Mouse (Mus musculus) CH12.LX (cell line): ENCODE measurements at regions not wholly inside any gene's neighbourhood (a gene's known extent, or its start where the extent isn't known, plus 50 kb on each side); places are given as distances from the start of the nearest gene placed in this dataset.

Experiments
- DNase-seq: peaks from one replicate; pipeline ENCODE4 v3.0.0-alpha.2; 2013; ENCODE audit errors: extremely low read depth
- H3K27ac ChIP-seq: 2 replicates; pipeline ENCODE4 v1.5.1; 2012; ENCODE audit warnings: low read depth, mild to moderate bottlenecking, control low read depth, moderate library complexity; ENCODE audit not compliant: insufficient read depth
- H3K27me3 ChIP-seq: replicated peaks from 2 replicates; pipeline ENCODE3; 2012; ENCODE audit warnings: inconsistent platforms
- H3K36me3 ChIP-seq, 2 experiments: replicated peaks in 1 of 2; 2 replicates each; pipeline versions ENCODE3 to v1.6.1; 2012; ENCODE audit warnings: inconsistent platforms in 1 of 2, low read length in 1 of 2, mild to moderate bottlenecking in 1 of 2, mixed read lengths in 1 of 2, moderate library complexity in 1 of 2; ENCODE audit not compliant: control insufficient read depth in 1 of 2, insufficient read depth in 1 of 2
- H3K4me1 ChIP-seq, 2 experiments: 2 replicates each; pipeline ENCODE4 v1.6.1; 2012; ENCODE audit warnings: inconsistent platforms in 1 of 2, moderate library complexity in 1 of 2; ENCODE audit not compliant: insufficient read depth in 2 of 2, control insufficient read depth in 1 of 2
- H3K4me2 ChIP-seq: 2 replicates; pipeline ENCODE4 v1.6.1; 2012; ENCODE audit warnings: low read depth, mild to moderate bottlenecking, control low read depth; ENCODE audit not compliant: poor library complexity, insufficient read depth, severe bottlenecking
- H3K4me3 ChIP-seq, 3 experiments: fragments of 150-350 bp in 1 of 3; sonication (generic) in 1 of 3; replicated peaks in 1 of 3; 2 replicates each; pipeline versions ENCODE3 to v1.5.1; 2011 to 2012; ENCODE audit warnings: low read depth in 2 of 3, low read length in 2 of 3, mild to moderate bottlenecking in 2 of 3, moderate library complexity in 2 of 3, control low read depth in 1 of 3, improper control_type of control experiment in 1 of 3, inconsistent platforms in 1 of 3, mixed read lengths in 1 of 3; ENCODE audit not compliant: poor library complexity in 1 of 3
- H3K79me2 ChIP-seq: replicated peaks from 2 replicates; pipeline ENCODE4 v1.6.1; 2012; ENCODE audit warnings: mild to moderate bottlenecking, moderate library complexity; ENCODE audit not compliant: control insufficient read depth, poor library complexity, insufficient read depth, severe bottlenecking; ENCODE audit errors: extremely low read depth
- H3K9ac ChIP-seq: 2 replicates; pipeline ENCODE4 v1.6.1; 2012; ENCODE audit warnings: low read depth, mild to moderate bottlenecking, control low read depth, moderate library complexity; ENCODE audit not compliant: insufficient read depth
- H3K9me3 ChIP-seq: replicated peaks from 2 replicates; pipeline ENCODE3; 2012; ENCODE audit warnings: low read length, inconsistent platforms, mixed read lengths
- BHLHE40 ChIP-seq: IDR thresholded peaks from 2 replicates; pipeline ENCODE4 v1.6.1; 2011; ENCODE audit warnings: mild to moderate bottlenecking, low read depth, low read length, improper control_type of control experiment
- CHD1 ChIP-seq: IDR thresholded peaks from 2 replicates; pipeline ENCODE4 v1.6.1; 2012; ENCODE audit warnings: low read depth, low read length, improper control_type of control experiment, inconsistent platforms
- CHD2 ChIP-seq: IDR thresholded peaks from 2 replicates; pipeline ENCODE4 v1.6.1; 2011; ENCODE audit warnings: low read length, improper control_type of control experiment
- CTCF ChIP-seq, 2 experiments: IDR thresholded peaks in 1 of 2; conservative IDR thresholded peaks in 1 of 2; 2 replicates each; pipeline ENCODE4 v1.5.1; 2011 to 2012; ENCODE audit warnings: low read depth in 2 of 2, low read length in 2 of 2, improper control_type of control experiment in 1 of 2, inconsistent platforms in 1 of 2, mild to moderate bottlenecking in 1 of 2, moderate library complexity in 1 of 2
- E2F4 ChIP-seq: IDR thresholded peaks from 2 replicates; pipeline ENCODE4 v1.6.1; 2011; ENCODE audit warnings: low read depth, low read length, improper control_type of control experiment; ENCODE audit not compliant: insufficient replicate concordance
- ELF1 ChIP-seq: IDR thresholded peaks from 2 replicates; pipeline ENCODE4 v1.6.1; 2014; ENCODE audit warnings: low read depth, mild to moderate bottlenecking, inconsistent platforms, low read length, improper control_type of control experiment
- EP300 ChIP-seq: IDR thresholded peaks from 2 replicates; pipeline ENCODE4 v1.6.1; 2011; ENCODE audit warnings: low read length, improper control_type of control experiment
- ETS1 ChIP-seq: conservative IDR thresholded peaks from 2 replicates; pipeline ENCODE4 v1.6.1; 2012; ENCODE audit warnings: low read depth, mild to moderate bottlenecking, inconsistent platforms, low read length, improper control_type of control experiment, moderate library complexity
- GABPA ChIP-seq: IDR thresholded peaks from 2 replicates; pipeline ENCODE4 v1.6.1; 2012; ENCODE audit warnings: low read depth, low read length, improper control_type of control experiment, inconsistent platforms; ENCODE audit not compliant: insufficient replicate concordance
- HCFC1 ChIP-seq: IDR thresholded peaks from 2 replicates; pipeline ENCODE4 v1.6.1; 2012; ENCODE audit warnings: low read depth, mild to moderate bottlenecking, inconsistent platforms, low read length, improper control_type of control experiment
- JUN ChIP-seq: IDR thresholded peaks from 2 replicates; pipeline ENCODE4 v1.6.1; 2011; ENCODE audit warnings: low read depth, mild to moderate bottlenecking, low read length, improper control_type of control experiment, moderate library complexity; ENCODE audit not compliant: insufficient read depth
- JUND ChIP-seq: conservative IDR thresholded peaks from 2 replicates; pipeline ENCODE4 v1.6.1; 2011; ENCODE audit warnings: low read depth, low read length, improper control_type of control experiment
- KAT2A ChIP-seq: IDR thresholded peaks from 2 replicates; pipeline ENCODE4 v1.6.1; 2012; ENCODE audit warnings: low read length, improper control_type of control experiment, inconsistent platforms; ENCODE audit not compliant: insufficient replicate concordance
- MAFK ChIP-seq: IDR thresholded peaks from 2 replicates; pipeline ENCODE4 v1.6.1; 2011; ENCODE audit warnings: low read length, improper control_type of control experiment; ENCODE audit not compliant: insufficient replicate concordance
- MAX ChIP-seq: IDR thresholded peaks from 2 replicates; pipeline ENCODE4 v1.6.1; 2011; ENCODE audit warnings: low read length, improper control_type of control experiment
- MAZ ChIP-seq: IDR thresholded peaks from 2 replicates; pipeline ENCODE4 v1.6.1; 2012; ENCODE audit warnings: low read depth, mild to moderate bottlenecking, inconsistent platforms, low read length, improper control_type of control experiment, moderate library complexity
- MEF2A ChIP-seq: IDR thresholded peaks from 2 replicates; pipeline ENCODE4 v1.6.1; 2014; ENCODE audit warnings: low read depth, mild to moderate bottlenecking, inconsistent platforms, low read length, improper control_type of control experiment, borderline replicate concordance
- MXI1 ChIP-seq: IDR thresholded peaks from 2 replicates; pipeline ENCODE4 v1.6.1; 2011; ENCODE audit warnings: mild to moderate bottlenecking, low read depth, low read length, improper control_type of control experiment
- MYC ChIP-seq: IDR thresholded peaks from 2 replicates; pipeline ENCODE4 v1.6.1; 2011; ENCODE audit warnings: low read depth, mild to moderate bottlenecking, improper control_type of control experiment, low read length
- NELFE ChIP-seq: IDR thresholded peaks from 2 replicates; pipeline ENCODE4 v1.6.1; 2011; ENCODE audit warnings: low read depth, low read length, improper control_type of control experiment
- NRF1 ChIP-seq: IDR thresholded peaks from 2 replicates; pipeline ENCODE4 v1.6.1; 2014; ENCODE audit warnings: low read depth, mild to moderate bottlenecking, inconsistent platforms, low read length, improper control_type of control experiment, moderate library complexity
- PAX5 ChIP-seq: IDR thresholded peaks from 2 replicates; pipeline ENCODE4 v1.6.1; 2012; ENCODE audit warnings: low read length, inconsistent platforms, mixed read lengths
- POLR2A ChIP-seq: IDR thresholded peaks from 2 replicates; pipeline ENCODE4 v1.6.1; 2011; ENCODE audit warnings: low read depth, mild to moderate bottlenecking, improper control_type of control experiment, low read length
- POLR2AphosphoS2 ChIP-seq: IDR thresholded peaks from 2 replicates; pipeline ENCODE4 v1.6.1; 2011; ENCODE audit warnings: low read depth, low read length, improper control_type of control experiment
- RAD21 ChIP-seq: IDR thresholded peaks from 2 replicates; pipeline ENCODE4 v1.6.1; 2011; ENCODE audit warnings: low read depth, mild to moderate bottlenecking, low read length, improper control_type of control experiment, moderate library complexity
- SIN3A ChIP-seq: IDR thresholded peaks from 2 replicates; pipeline ENCODE4 v1.6.1; 2012; ENCODE audit warnings: low read length, improper control_type of control experiment, inconsistent platforms
- SMC3 ChIP-seq: IDR thresholded peaks from 2 replicates; pipeline ENCODE4 v1.6.1; 2011; ENCODE audit warnings: low read depth, low read length, improper control_type of control experiment
- TBP ChIP-seq: conservative IDR thresholded peaks from 2 replicates; pipeline ENCODE4 v1.6.1; 2011; ENCODE audit warnings: low read depth, low read length, improper control_type of control experiment
- TCF12 ChIP-seq: IDR thresholded peaks from 2 replicates; pipeline ENCODE4 v1.6.1; 2014; ENCODE audit warnings: low read depth, mild to moderate bottlenecking, inconsistent platforms, low read length, improper control_type of control experiment
- UBTF ChIP-seq: IDR thresholded peaks from 2 replicates; pipeline ENCODE4 v1.6.1; 2012; ENCODE audit warnings: low read depth, mild to moderate bottlenecking, inconsistent platforms, low read length, improper control_type of control experiment, moderate library complexity
- USF1 ChIP-seq: IDR thresholded peaks from 2 replicates; pipeline ENCODE4 v1.6.1; 2014; ENCODE audit warnings: low read depth, mild to moderate bottlenecking, inconsistent platforms, low read length, improper control_type of control experiment
- USF2 ChIP-seq: conservative IDR thresholded peaks from 2 replicates; pipeline ENCODE4 v1.6.1; 2011; ENCODE audit warnings: low read depth, low read length, improper control_type of control experiment
- ZC3H11A ChIP-seq: IDR thresholded peaks from 2 replicates; pipeline ENCODE4 v1.6.1; 2012; ENCODE audit warnings: low read depth, mild to moderate bottlenecking, inconsistent platforms, low read length, improper control_type of control experiment
- ZKSCAN1 ChIP-seq: IDR thresholded peaks from 2 replicates; pipeline ENCODE4 v1.6.1; 2012; ENCODE audit warnings: low read depth, inconsistent platforms, low read length, improper control_type of control experiment, borderline replicate concordance
- ZMIZ1 ChIP-seq: IDR thresholded peaks from 2 replicates; pipeline ENCODE4 v1.6.1; 2012; ENCODE audit warnings: low read depth, mild to moderate bottlenecking, inconsistent platforms, low read length, improper control_type of control experiment
- ZNF384 ChIP-seq: IDR thresholded peaks from 2 replicates; pipeline ENCODE4 v1.6.1; 2012; ENCODE audit warnings: low read depth, low read length, improper control_type of control experiment, inconsistent platforms
- dilution Hi-C: fragments of 300-500 bp; cut with MboI; formaldehyde crosslinking; loops from 2 replicates; pipeline ENCODE4 v1.14.3; 2020; ENCODE audit warnings: low sequenced_read_pairs; ENCODE audit not compliant: extremely low pct_unique_long_range_greater_than_20kb, extremely low pct_ligation_motif_present
- in situ Hi-C: fragments of 300-500 bp; cut with MboI; formaldehyde crosslinking; loops from 3 replicates; pipeline ENCODE4 v1.14.3; 2019; ENCODE audit warnings: low sequenced_read_pairs, low pct_ligation_motif_present, low pct_unique_long_range_greater_than_20kb, mixed read lengths

DNA sequence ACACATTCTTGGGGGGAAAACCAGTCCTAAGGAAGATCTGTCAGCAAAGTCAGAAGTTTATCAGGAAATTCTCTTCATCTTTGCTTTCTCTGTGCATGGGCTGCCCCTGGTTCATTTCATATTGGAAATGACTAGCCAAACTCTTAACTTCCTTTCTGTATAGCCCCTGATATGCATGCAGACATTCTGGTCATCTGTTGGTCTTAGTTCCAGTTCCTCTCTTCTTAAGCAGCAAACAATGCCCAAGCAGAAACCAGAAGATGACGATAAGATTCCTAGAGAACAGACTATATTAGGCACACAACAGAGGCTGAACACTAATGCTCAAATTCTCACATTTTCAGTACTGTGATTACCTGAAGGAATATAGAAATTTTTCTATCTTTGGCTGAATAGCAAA is 176.0 kb downstream of the Arl4a start (continued):
- TF ChIP-seq USF2 (no peak), GABPA (no peak), SMC3 (no peak), MEF2A (peak; percentile 96), KAT2A (no peak), EP300 (peak; percentile 98), TCF12 (peak; percentile 88)

DNA sequence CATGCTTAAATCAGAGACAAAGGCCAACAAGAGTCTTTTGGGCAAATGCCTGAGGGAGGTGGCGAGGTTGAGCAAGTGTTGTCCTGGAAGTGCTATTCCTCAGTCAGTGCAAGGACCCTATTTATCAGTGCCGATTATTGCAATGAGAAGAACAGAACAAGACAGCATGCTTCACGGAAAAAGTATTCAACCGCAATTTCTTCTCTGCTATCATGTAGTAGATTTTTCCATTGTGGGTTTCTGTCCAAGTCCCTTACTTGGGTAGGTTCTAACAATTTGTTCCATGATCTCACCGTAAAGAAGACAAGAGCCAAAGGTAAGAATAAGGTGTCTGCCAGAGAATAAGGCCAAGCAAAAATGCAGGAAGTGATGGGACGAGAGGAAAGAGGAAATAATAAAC is 186.2 kb downstream of the Arl4a start:
- Histone ChIP-seq H3K9me3 (no peaks in the 10 kb centered on the region), H3K4me1 (peaks cover 3 to 19% of the 10 kb centered on the region in 2 experiments; a peak in 3 of 4 replicates), H3K79me2 (no peaks in the 10 kb centered on the region), H3K27ac (no peak overlapping the region; the same call in 1 of the 2 replicates), H3K9ac (no peak overlapping the region), H3K4me3 (no peak overlapping the region), H3K27me3 (no peaks in the 10 kb centered on the region), H3K36me3 (no peaks in the 10 kb centered on the region), H3K4me2 (peak overlapping the region; percentile 67; the same call in 1 of the 2 replicates)
- peak; percentile 81 for DNase-seq
- dilution Hi-C loops (no loop called here), in situ Hi-C loops (loop anchor here (10.0 to 25.0 kb wide), 2 partner anchors 163 to 189 kb away; no protein-coding TSS in a partner anchor)
- no peak for TF ChIP-seq UBTF
- peak; percentile 99 for TF ChIP-seq JUN
- TF ChIP-seq POLR2A, result no peak
- no peak for TF ChIP-seq USF2
- peak; percentile 83 for TF ChIP-seq CHD2
- peak; percentile 67; the same call in 1 of the 2 replicates for TF ChIP-seq TCF12
- no peak for TF ChIP-seq CHD1
- peak; percentile 95 for TF ChIP-seq ETS1
- TF ChIP-seq ZNF384, result 0 out of 2 replicates have a peak, but pooled peaks have one; percentile 12
- 0 out of 2 replicates have a peak, but pooled peaks have one; percentile 42 for TF ChIP-seq MAZ
- TF ChIP-seq HCFC1, result no peak
- TF ChIP-seq E2F4, result 0 out of 2 replicates have a peak, but pooled peaks have one; percentile 60
- TF ChIP-seq SMC3, result 0 out of 2 replicates have a peak, but pooled peaks have one; percentile 2
- peak; percentile 84 for TF ChIP-seq MEF2A
- peak; percentile 72; the same call in 1 of the 2 replicates for TF ChIP-seq MAFK
- TF ChIP-seq KAT2A, result 0 out of 2 replicates have a peak, but pooled peaks have one; percentile 48
- TF ChIP-seq NELFE, result no peak
- no peak for TF ChIP-seq GABPA
- no peak for TF ChIP-seq POLR2AphosphoS2
- peak; percentile 82 for TF ChIP-seq MAX
- no peak for TF ChIP-seq ZKSCAN1
- TF ChIP-seq NRF1, result no peak
- TF ChIP-seq MYC, result peak; percentile 93
- TF ChIP-seq SIN3A, result no peak; the same call in 1 of the 2 replicates
- peak; percentile 72 for TF ChIP-seq BHLHE40
- TF ChIP-seq USF1, result no peak
- no peak for TF ChIP-seq PAX5
- TF ChIP-seq CTCF (conservative IDR thresholded peaks at IDR 0.05 in 1 of 2, IDR thresholded peaks at IDR 0.05 in 1 of 2; ENCODE audit: low read depth in 2 of 2, low read length in 2 of 2), result no peak
- no peak for TF ChIP-seq TBP
- peak; percentile 29; the same call in 1 of the 2 replicates for TF ChIP-seq ELF1
- no peak for TF ChIP-seq ZMIZ1
- peak; percentile 99 for TF ChIP-seq EP300
- TF ChIP-seq MXI1, result peak; percentile 53; the same call in 1 of the 2 replicates
- TF ChIP-seq RAD21, result no peak; the same call in 1 of the 2 replicates
- peak; percentile 95 for TF ChIP-seq JUND
- TF ChIP-seq ZC3H11A, result no peak
